Mouse (Mus musculus): ENCODE data around the gene Denr. TPM values are rescaled to one million over a fixed set of nuclear protein-coding genes. Genes with fewer than 3 reads are reported as not detected.

Denr gene
- polyA plus RNA-seq (2014; fragmentation: Nextera tagmentation; extraction: Ambion mirVana) = 95.3 and 127 TPM in 2 replicates

- Histone ChIP-seq H3K9me3 (replicated peaks; ENCODE audit: control insufficient read depth, low read length) (no peaks in the 10 kb centered on the region), H3K4me1 (ENCODE audit: control insufficient read depth, insufficient read depth, low read length) (peaks cover 9% of the 10 kb centered on the region), H3K4me3 (ENCODE audit: low read depth, low read length) (peak within 1 kb of the TSS; percentile 96), H3K4me2 (ENCODE audit: low read length) (peak within 1 kb of the TSS; percentile 71), H3K9ac (ENCODE audit: low read length) (peak within 1 kb of the TSS; percentile 99), H3K27me3 (replicated peaks; ENCODE audit: control insufficient read depth, insufficient read depth, low read length) (no peaks in the 10 kb centered on the region), H3K36me3 (ENCODE audit: control insufficient read depth, insufficient read depth, low read length) (peaks cover 38% of the 10 kb centered on the region), H3K27ac (ENCODE audit: low read depth, low read length) (peak within 1 kb of the TSS; percentile 82)
- DNase-seq (ENCODE audit: low spot score) (peak; percentile 98), ATAC-seq (peak; percentile 97)
- under 1% methylated on average over 49 of the region's 61 CpGs for WGBS
Observed at GRCm38 (mm10) chr5:123906976-123907630, at the start of gene Denr. Denr (plus strand) TSS chr5:123907175.

GRCm38 (mm10) chr5:123858798-123859197 lies 48.2 kb upstream of the Denr start:
- DNase-seq (ENCODE audit: low spot score) (no peak), ATAC-seq (no peak)
- H3K4me3 ChIP-seq (ENCODE audit: low read depth, low read length) = no peak overlapping the region
- no peaks in the 10 kb centered on the region for H3K27me3 ChIP-seq (replicated peaks; ENCODE audit: control insufficient read depth, insufficient read depth, low read length)
- H3K9me3 ChIP-seq (replicated peaks; ENCODE audit: control insufficient read depth, low read length) = no peaks in the 10 kb centered on the region
- H3K27ac ChIP-seq (ENCODE audit: low read depth, low read length) = no peak overlapping the region
- H3K4me2 ChIP-seq (ENCODE audit: low read length) = no peak overlapping the region
- no peaks in the 10 kb centered on the region for H3K36me3 ChIP-seq (ENCODE audit: control insufficient read depth, insufficient read depth, low read length)
- H3K9ac ChIP-seq (ENCODE audit: low read length) = no peak overlapping the region
- H3K4me1 ChIP-seq (ENCODE audit: control insufficient read depth, insufficient read depth, low read length) = no peaks in the 10 kb centered on the region
- 89% methylated on average over 11 of the region's 11 CpGs for WGBS

- Histone ChIP-seq H3K9ac (ENCODE audit: low read length) (no peak overlapping the region), H3K9me3 (replicated peaks; ENCODE audit: control insufficient read depth, low read length) (no peaks in the 10 kb centered on the region), H3K4me1 (ENCODE audit: control insufficient read depth, insufficient read depth, low read length) (no peaks in the 10 kb centered on the region), H3K27me3 (replicated peaks; ENCODE audit: control insufficient read depth, insufficient read depth, low read length) (no peaks in the 10 kb centered on the region), H3K4me3 (ENCODE audit: low read depth, low read length) (no peak overlapping the region), H3K4me2 (ENCODE audit: low read length) (no peak overlapping the region), H3K27ac (ENCODE audit: low read depth, low read length) (no peak overlapping the region), H3K36me3 (ENCODE audit: control insufficient read depth, insufficient read depth, low read length) (no peaks in the 10 kb centered on the region)
- whole genome bisulfite sequencing = 87% methylated on average over 15 of the region's 15 CpGs
- no peak for ATAC-seq
- no peak for DNase-seq (ENCODE audit: low spot score)
Observed at GRCm38 (mm10) chr5:123862374-123863350, 44.3 kb upstream of the Denr start.

GRCm38 (mm10) chr5:123863934-123864333 lies 43.0 kb upstream of the Denr start:
- Histone ChIP-seq H3K27ac (ENCODE audit: low read depth, low read length) (no peak overlapping the region), H3K4me1 (ENCODE audit: control insufficient read depth, insufficient read depth, low read length) (no peaks in the 10 kb centered on the region), H3K9ac (ENCODE audit: low read length) (no peak overlapping the region), H3K4me3 (ENCODE audit: low read depth, low read length) (no peak overlapping the region), H3K27me3 (replicated peaks; ENCODE audit: control insufficient read depth, insufficient read depth, low read length) (no peaks in the 10 kb centered on the region), H3K4me2 (ENCODE audit: low read length) (no peak overlapping the region), H3K36me3 (ENCODE audit: control insufficient read depth, insufficient read depth, low read length) (no peaks in the 10 kb centered on the region), H3K9me3 (replicated peaks; ENCODE audit: control insufficient read depth, low read length) (no peaks in the 10 kb centered on the region)
- WGBS = 88% methylated on average over 14 of the region's 14 CpGs
- no peak for ATAC-seq
- no peak for DNase-seq (ENCODE audit: low spot score)

- Histone ChIP-seq H3K4me2 (ENCODE audit: low read length) (no peak within 1 kb of the TSS), H3K27ac (ENCODE audit: low read depth, low read length) (no peak within 1 kb of the TSS), H3K9ac (ENCODE audit: low read length) (no peak within 1 kb of the TSS), H3K36me3 (ENCODE audit: control insufficient read depth, insufficient read depth, low read length) (no peaks in the 10 kb centered on the region), H3K4me3 (ENCODE audit: low read depth, low read length) (no peak within 1 kb of the TSS), H3K27me3 (replicated peaks; ENCODE audit: control insufficient read depth, insufficient read depth, low read length) (no peaks in the 10 kb centered on the region), H3K4me1 (ENCODE audit: control insufficient read depth, insufficient read depth, low read length) (no peaks in the 10 kb centered on the region), H3K9me3 (replicated peaks; ENCODE audit: control insufficient read depth, low read length) (no peaks in the 10 kb centered on the region)
- DNase-seq (ENCODE audit: low spot score) (no peak), ATAC-seq (no peak)
- 85% methylated on average over 12 of the region's 12 CpGs for WGBS
Observed at GRCm38 (mm10) chr5:123865365-123865764, 41.6 kb upstream of the Denr start, which contains the start of gene Hcar2. Hcar2 (minus strand) TSS chr5:123865499.

- H3K9me3 ChIP-seq (replicated peaks; ENCODE audit: control insufficient read depth, low read length) = no peaks in the 10 kb centered on the region
- H3K4me3 ChIP-seq (ENCODE audit: low read depth, low read length) = no peak overlapping the region
- DNase-seq (ENCODE audit: low spot score) = no peak
- WGBS = 89% methylated on average over 4 of the region's 4 CpGs
- no peaks in the 10 kb centered on the region for H3K36me3 ChIP-seq (ENCODE audit: control insufficient read depth, insufficient read depth, low read length)
- H3K9ac ChIP-seq (ENCODE audit: low read length) = no peak overlapping the region
- H3K27me3 ChIP-seq (replicated peaks; ENCODE audit: control insufficient read depth, insufficient read depth, low read length) = no peaks in the 10 kb centered on the region
- H3K4me2 ChIP-seq (ENCODE audit: low read length) = no peak overlapping the region
- no peak for ATAC-seq
- no peak overlapping the region for H3K27ac ChIP-seq (ENCODE audit: low read depth, low read length)
- no peaks in the 10 kb centered on the region for H3K4me1 ChIP-seq (ENCODE audit: control insufficient read depth, insufficient read depth, low read length)
Observed at GRCm38 (mm10) chr5:123866457-123866856, 40.5 kb upstream of the Denr start.

- Histone ChIP-seq H3K27ac (ENCODE audit: low read depth, low read length) (no peak overlapping the region), H3K4me2 (ENCODE audit: low read length) (no peak overlapping the region), H3K4me1 (ENCODE audit: control insufficient read depth, insufficient read depth, low read length) (no peaks in the 10 kb centered on the region), H3K9ac (ENCODE audit: low read length) (no peak overlapping the region), H3K4me3 (ENCODE audit: low read depth, low read length) (no peak overlapping the region), H3K9me3 (replicated peaks; ENCODE audit: control insufficient read depth, low read length) (no peaks in the 10 kb centered on the region), H3K36me3 (ENCODE audit: control insufficient read depth, insufficient read depth, low read length) (no peaks in the 10 kb centered on the region), H3K27me3 (replicated peaks; ENCODE audit: control insufficient read depth, insufficient read depth, low read length) (no peaks in the 10 kb centered on the region)
- 85% methylated on average over 4 of the region's 4 CpGs for WGBS
- no peak for DNase-seq (ENCODE audit: low spot score)
- ATAC-seq = no peak
Observed at GRCm38 (mm10) chr5:123869615-123870014, 37.4 kb upstream of the Denr start.

- H3K36me3 ChIP-seq (ENCODE audit: control insufficient read depth, insufficient read depth, low read length) = no peaks in the 10 kb centered on the region
- H3K9me3 ChIP-seq (replicated peaks; ENCODE audit: control insufficient read depth, low read length) = no peaks in the 10 kb centered on the region
- H3K27ac ChIP-seq (ENCODE audit: low read depth, low read length) = no peak overlapping the region
- H3K4me2 ChIP-seq (ENCODE audit: low read length) = no peak overlapping the region
- H3K4me1 ChIP-seq (ENCODE audit: control insufficient read depth, insufficient read depth, low read length) = no peaks in the 10 kb centered on the region
- no peaks in the 10 kb centered on the region for H3K27me3 ChIP-seq (replicated peaks; ENCODE audit: control insufficient read depth, insufficient read depth, low read length)
- no peak for ATAC-seq
- H3K9ac ChIP-seq (ENCODE audit: low read length) = no peak overlapping the region
- WGBS = 92% methylated on average over 5 of the region's 5 CpGs
- H3K4me3 ChIP-seq (ENCODE audit: low read depth, low read length) = no peak overlapping the region
- DNase-seq (ENCODE audit: low spot score) = no peak
Observed at GRCm38 (mm10) chr5:123874177-123874576, 32.8 kb upstream of the Denr start.

GRCm38 (mm10) chr5:123878056-123878455 lies 28.9 kb upstream of the Denr start:
- H3K4me2 ChIP-seq (ENCODE audit: low read length) = no peak overlapping the region
- 54% methylated on average over 14 of the region's 14 CpGs for WGBS
- H3K9me3 ChIP-seq (replicated peaks; ENCODE audit: control insufficient read depth, low read length) = no peaks in the 10 kb centered on the region
- no peaks in the 10 kb centered on the region for H3K27me3 ChIP-seq (replicated peaks; ENCODE audit: control insufficient read depth, insufficient read depth, low read length)
- no peak overlapping the region for H3K4me3 ChIP-seq (ENCODE audit: low read depth, low read length)
- DNase-seq (ENCODE audit: low spot score) = no peak
- no peak for ATAC-seq
- H3K27ac ChIP-seq (ENCODE audit: low read depth, low read length) = no peak overlapping the region
- no peak overlapping the region for H3K9ac ChIP-seq (ENCODE audit: low read length)
- H3K36me3 ChIP-seq (ENCODE audit: control insufficient read depth, insufficient read depth, low read length) = no peaks in the 10 kb centered on the region
- H3K4me1 ChIP-seq (ENCODE audit: control insufficient read depth, insufficient read depth, low read length) = no peaks in the 10 kb centered on the region
